Mouse (Mus musculus) heart, adult 18-20 months (tissue): Measurements from ENCODE around the gene Mical3. TPM values are rescaled to one million over a fixed set of nuclear protein-coding genes. Genes with fewer than 3 reads are reported as not detected.

ENCODE experiments used
- DNase-seq, 2 experiments: peaks; one replicate each; pipeline ENCODE4 v3.0.0; 2021 to 2022; ENCODE audit warnings: mixed read lengths in 1 of 2
- total RNA-seq, 2 experiments: library from RNA; stranded (reverse); gene quantifications; 2 replicates each; pipeline ENCODE4 v1.2.3; 2021

Mical3 gene
- total RNA-seq, 2 experiments from 2014 or later = 109 to 123 TPM

- DNase-seq = no peak
Observed at GRCm38 (mm10) chr6:121051972-121052629, 78.7 kb downstream of the Mical3 start.

GRCm38 (mm10) chr6:121051411-121051810 lies 79.4 kb downstream of the Mical3 start:
- no peak for DNase-seq

GRCm38 (mm10) chr6:121048696-121049095 lies 82.1 kb downstream of the Mical3 start:
- DNase-seq = no peak

DNA sequence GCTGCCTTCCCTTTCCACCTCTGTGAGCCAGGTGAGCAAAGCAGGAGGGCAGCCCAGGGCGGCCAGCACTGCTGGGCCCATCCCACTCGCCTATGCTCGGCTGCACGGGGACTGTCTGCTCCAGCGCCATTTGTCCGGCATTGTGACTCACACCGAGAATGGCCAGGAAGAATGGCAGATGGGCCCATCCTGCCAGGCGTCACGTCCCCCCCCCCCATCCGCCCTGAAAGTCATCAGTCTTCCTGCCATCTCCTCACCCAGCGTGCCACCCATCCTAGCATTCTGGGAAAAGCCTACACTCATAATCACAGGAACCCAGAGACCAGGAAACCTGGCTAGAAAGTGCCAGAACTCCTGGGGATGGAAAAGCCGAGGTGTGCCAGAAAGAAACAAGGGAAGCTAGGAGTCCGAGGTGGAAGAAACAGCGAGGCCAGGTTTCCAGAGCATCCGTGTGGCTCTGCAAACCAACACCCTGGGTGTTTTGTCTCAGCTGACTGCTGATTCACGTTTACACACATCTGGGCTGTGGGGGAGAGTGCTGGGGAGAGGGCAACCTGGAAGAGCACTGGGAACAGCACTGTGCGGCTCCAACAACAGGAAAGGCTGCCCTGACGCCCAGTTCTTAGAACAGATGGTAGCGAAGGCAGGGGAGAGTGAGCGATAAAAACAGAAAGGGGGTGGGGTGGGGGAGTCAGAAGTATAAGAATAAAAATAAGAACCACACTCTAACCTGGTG lies 85.3 kb downstream of the Mical3 start:
- DNase-seq = no peak

- no peak for DNase-seq
Observed at GRCm38 (mm10) chr6:121043434-121044189, 87.2 kb downstream of the Mical3 start.

- no peak for DNase-seq
Observed at GRCm38 (mm10) chr6:121039719-121040118, 91.1 kb downstream of the Mical3 start.

- no peak for DNase-seq
Observed at GRCm38 (mm10) chr6:121039286-121039685, 91.5 kb downstream of the Mical3 start.

- no peak for DNase-seq
Observed at GRCm38 (mm10) chr6:121037086-121037485, 93.7 kb downstream of the Mical3 start.

DNA sequence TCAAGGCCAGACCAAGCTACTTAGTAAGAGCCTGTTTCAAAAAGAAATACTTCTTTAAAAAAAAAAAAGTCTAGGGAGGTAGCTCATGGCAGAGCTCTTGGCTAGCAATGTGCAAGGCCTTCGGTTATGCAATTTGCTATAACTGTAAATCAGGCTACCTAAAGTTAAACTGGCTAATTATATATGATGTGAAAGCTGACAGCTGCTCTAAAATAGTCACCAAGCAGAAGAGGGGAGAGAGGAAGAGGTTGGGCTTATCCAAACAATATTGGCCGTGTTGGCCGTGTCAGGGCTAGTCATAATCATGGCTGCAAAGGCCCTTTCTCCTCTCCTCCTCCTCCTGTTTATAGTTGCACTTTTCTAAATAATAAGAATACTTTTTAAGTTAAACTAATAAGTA lies 94.9 kb downstream of the Mical3 start:
- no peak for DNase-seq

- no peak for DNase-seq
Observed at GRCm38 (mm10) chr6:121035268-121035667, 95.5 kb downstream of the Mical3 start.

- no peak for DNase-seq
Observed at GRCm38 (mm10) chr6:121033250-121033649, 97.5 kb downstream of the Mical3 start.

DNA sequence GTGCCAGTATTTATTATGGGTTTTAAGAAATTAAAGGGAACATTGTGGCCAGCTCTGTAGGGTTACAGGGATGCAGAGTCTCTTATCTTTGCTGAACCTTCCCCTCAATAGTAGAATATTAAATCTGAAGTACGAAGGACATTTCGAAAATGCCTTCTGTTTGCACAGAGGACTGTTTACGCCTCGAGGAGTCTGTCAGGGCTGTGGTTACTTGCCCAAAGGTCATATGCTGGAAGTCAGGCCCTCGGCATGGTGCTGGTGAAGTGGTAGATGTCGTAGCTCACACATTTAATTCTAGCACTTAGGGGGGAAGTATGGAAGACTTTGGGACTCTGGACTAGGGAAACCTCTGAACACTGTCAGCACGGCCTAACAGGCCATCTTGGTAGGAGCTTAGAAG lies 99.4 kb downstream of the Mical3 start:
- no peak for DNase-seq

DNA sequence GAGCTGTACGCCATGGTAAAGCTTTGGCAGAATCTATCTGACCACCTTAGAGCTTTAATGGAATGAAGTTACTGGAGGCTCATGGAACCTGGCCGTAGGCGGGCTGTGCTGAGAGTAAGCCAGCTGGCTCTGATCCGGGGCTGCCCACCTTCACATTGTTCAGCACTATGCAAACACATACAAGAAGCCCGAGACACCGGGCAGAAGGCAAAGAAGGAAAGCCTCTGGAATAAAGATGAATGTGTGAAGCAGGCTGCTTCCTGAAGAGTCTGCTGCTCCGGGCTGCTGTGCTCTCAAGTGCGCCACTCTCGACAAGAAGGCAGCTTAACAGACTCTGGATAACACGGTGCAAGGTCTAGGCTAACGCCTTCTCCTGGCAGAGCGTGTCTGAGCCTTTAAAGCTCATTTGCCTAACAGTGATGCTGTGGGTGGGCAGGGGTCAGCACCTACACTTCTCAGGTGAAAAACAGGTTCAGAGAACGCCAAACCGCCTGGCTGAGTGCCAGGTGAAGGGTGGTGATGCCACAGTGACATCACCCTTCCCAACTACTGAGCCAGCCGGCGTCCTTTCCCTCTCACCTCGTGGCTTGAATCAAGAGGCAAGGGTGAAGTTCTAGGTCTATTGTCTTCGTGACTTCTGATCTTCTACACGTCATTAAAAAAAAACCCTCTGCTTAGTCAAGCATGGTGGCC lies 100.8 kb downstream of the Mical3 start:
- DNase-seq = no peak

DNA sequence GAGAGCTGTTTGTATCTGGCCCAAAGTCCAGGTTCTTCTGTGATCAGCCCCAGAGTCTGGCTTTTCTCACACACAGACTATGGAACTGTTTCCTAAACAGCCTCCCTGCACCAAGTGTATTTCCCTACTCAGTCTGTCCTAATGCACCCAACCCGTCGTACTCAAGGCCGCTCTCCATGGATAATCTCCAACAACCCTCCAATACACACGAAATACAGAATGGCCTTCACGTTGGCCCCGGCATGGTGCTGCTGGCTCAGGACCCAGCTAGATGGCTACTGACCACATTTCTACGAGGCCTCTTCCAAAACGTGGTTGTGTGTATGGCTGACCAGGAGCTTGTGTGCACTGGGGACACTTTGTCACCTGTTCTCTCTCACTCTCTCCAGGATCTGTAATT lies 102.3 kb downstream of the Mical3 start:
- no peak for DNase-seq

DNA sequence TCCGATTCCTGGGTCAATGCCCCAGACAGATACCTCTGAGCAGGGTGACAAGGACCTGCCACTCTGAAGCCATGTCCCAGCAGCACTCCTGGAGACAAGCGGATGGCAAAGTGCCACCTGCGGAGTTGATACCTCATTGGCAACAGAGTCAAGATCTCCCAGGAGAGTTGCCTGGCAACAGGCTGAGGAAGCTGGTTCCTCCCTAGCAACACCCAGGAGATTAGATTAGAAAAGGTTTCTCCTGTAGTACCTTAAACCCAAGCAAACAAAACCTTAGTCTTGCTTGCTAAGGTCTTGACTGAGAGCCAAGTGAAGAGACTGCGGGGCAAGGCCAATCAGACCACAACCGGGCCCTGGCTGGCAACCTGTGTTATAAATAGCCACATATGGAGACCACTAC lies 103.5 kb downstream of the Mical3 start:
- peak; percentile 61 to 65 for DNase-seq

- no peak for DNase-seq
Observed at GRCm38 (mm10) chr6:121026866-121027265, 103.9 kb downstream of the Mical3 start.

DNA sequence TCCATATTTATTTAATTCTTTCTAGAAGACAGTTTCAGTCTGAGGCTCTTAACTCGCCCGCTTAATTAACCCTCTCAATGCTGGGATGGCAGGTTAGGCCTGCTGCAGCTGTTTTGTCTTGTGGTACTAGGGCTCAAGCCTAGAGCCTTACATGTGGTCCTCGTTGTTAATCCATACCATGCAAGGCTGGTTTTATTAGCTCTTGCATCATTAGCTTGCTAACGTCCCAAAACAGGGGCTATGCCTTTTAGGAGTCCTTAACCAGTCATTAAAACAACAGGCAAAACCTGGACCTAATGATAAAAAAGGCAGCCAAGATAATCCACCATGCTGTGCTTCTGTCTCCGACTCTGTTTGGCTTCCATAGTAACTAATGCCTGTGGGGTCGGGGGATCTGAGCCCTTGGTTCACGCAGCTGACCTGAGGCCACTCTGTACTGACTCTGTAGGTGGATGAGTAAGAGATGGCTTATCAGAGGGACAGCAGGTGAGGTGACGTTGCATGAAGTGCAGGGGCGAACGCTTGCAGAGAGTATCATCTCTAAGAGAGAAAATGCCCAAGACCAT lies 104.7 kb downstream of the Mical3 start:
- DNase-seq = no peak

- DNase-seq = peak; percentile 60 to 75
Observed at GRCm38 (mm10) chr6:121018147-121018546, 112.7 kb downstream of the Mical3 start.

DNA sequence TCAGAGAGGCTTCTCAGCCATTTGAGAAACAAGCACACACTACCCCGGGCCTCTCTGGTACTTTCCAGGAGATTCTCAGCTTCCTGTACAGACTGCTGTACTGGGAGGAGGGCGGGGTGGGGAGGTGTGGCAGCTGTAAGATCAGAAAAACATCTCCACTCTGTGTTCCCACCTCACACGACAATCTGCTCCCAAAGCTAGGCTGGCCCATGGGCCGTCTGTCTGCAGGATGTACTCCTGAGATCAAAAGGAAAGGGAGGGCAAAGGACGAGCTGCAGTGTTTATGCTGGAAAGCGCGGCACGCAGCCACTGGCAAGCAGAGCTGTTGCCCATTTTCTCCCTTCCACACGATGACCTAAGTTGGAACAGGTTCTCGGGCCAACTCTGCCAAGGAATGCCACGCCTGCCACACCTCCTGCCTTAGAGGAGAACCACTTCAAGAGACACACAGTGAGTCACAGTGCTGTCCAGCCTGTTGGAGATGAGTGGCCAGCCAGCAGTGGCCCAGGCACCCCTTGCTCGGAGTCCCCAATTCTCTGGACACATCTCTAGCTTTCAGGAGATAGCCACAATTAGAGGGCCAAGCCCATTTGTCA lies 113.3 kb downstream of the Mical3 start:
- peak; percentile 82 to 90 for DNase-seq

- no peak for DNase-seq
Observed at GRCm38 (mm10) chr6:121016097-121016496, 114.7 kb downstream of the Mical3 start.

DNA sequence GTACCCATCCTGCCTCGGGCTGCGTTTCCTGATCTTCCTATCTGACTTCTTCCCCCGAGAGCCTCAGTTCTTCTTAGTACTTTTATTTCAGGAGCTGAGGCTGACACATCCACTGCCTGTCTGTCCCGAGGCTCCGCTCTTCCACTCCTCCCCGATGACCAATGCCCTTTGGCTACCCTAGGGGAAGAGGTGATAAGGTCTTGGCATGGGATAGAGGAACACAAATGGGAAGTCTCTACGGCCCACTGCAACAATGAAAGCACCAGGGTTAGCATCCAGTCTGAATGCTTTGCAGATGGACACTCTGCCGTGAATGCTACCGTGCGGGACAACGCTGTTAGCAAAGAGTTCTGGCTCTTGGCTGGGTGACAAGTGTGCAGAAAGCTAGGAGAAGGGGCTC lies 116.5 kb downstream of the Mical3 start:
- DNase-seq = peak; percentile 52 to 72

GRCm38 (mm10) chr6:121013750-121014149 lies 117.0 kb downstream of the Mical3 start:
- DNase-seq = peak; percentile 69 to 82
